Mouse (Mus musculus) mature B cell (primary cell): ENCODE measurements around the gene Prkcz.

ENCODE experiments used
- in situ Hi-C: fragments of 300-500 bp; cut with MboI; formaldehyde crosslinking; loops from 2 replicates; pipeline ENCODE4 v1.14.3; 2019

Prkcz gene

GRCm38 (mm10) chr4:155308679-155309078 is 52.5 kb downstream of the Prkcz start:
- in situ Hi-C loops: no loop called here

DNA sequence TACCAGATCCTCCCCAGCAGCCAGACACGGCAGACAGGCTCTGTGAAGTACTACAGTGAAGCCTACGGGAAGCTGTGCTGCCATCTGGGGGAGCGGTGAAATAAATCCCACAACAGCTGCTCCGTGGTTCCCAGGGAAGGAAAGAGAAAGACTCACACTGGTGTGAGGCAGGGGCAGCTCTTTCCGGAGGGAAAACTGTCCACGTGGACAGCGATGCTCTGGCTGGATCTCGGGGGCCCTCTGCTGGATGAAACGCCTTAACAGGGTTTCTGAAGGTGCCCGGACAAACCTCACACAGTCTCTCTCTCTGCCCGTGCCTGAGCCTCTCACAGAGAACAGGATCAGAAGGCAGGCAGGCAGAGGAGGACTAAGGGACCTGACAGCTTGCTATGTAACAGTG is 53.1 kb downstream of the Prkcz start:
- in situ Hi-C loops: no loop called here

- in situ Hi-C loops: no loop called here
Measured at GRCm38 (mm10) chr4:155307591-155307990, 53.6 kb downstream of the Prkcz start.

DNA sequence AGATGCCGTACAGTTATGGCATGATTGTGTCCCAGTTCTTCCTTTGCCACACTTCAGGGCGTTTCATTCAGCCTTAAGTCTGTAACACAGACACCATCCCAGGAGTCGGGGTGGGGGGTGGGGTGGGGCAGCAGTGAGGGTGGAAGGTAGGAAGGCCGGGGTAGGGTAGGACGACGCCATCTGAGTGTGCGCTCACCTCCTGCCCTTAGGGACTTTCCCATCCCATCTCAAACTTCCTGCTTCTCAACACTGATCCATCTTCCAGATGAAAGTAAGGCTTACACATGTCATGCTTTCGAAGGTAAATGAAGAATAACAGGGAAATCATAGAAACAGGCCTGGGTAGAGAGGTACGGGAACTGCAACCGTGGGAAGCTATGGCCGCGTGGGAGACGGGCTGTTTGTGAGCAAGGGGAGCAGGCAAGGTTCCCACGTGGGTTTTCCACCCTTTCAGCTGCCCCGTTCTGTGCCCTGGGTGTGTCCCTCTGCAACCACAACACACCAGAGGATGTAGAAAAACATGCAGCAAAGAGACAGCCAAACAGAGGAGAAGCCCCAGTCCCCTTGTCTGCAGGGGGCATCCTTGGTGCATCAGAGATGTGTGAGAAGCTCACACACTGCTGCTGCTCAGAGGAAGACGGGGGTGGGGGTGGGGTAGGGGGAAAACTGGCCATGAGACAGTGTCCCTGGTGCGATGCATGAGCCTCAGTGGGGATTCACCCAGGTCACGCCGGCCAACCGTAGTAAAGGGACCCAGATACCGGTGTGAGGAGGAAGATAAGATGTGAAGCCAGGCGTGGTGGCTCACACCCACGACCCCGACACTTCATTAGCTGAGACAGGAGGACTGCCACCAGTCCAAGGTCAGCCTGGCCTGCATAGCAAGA is 54.6 kb downstream of the Prkcz start:
- in situ Hi-C loops: no loop called here

- in situ Hi-C loops: no loop called here
Measured at GRCm38 (mm10) chr4:155305531-155306031, 55.6 kb downstream of the Prkcz start.

GRCm38 (mm10) chr4:155304508-155305096 is 56.6 kb downstream of the Prkcz start:
- in situ Hi-C loops: no loop called here

DNA sequence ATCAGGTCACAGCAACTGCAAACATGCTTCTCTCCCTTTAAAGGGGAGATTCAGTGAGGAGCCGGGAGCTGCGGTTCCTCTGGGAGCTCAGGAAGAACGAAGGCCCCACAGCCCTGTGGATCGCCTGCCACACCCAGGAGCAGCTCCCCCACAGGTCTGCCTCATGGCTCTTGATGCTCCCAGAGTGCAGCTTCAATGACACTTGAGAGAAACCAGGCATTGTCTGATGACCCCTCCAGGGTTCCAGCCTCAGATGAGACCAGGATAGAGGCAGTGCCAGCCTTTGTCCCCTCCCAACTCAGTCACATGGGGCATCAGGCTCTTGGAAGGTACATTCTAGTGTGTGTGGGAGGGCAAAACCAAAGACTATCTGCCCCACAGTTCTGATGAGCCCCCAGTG is 59.2 kb downstream of the Prkcz start:
- in situ Hi-C loops: no loop called here

GRCm38 (mm10) chr4:155301098-155301447 is 60.1 kb downstream of the Prkcz start:
- in situ Hi-C loops: no loop called here

- in situ Hi-C loops: no loop called here
Measured at GRCm38 (mm10) chr4:155300421-155301097, 60.6 kb downstream of the Prkcz start.

DNA sequence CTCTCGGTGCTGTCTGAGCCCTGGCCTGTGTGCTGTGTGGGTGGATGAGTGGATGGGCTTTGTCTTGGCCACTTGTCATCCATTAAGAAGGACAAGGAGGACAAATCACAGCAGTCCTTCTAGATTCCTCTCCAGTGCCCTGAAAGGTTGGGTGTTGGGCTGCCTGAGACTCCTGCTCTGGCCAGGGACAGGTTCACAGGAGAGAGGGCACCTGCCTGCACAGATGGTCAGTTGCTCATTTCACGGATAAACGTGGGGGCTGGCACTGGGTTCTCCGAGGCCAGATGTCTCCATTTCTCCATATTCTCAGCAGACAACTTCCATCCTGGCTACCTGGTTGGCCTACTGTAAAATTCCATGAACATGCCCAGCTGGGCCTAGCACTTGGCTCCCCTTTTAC is 62.3 kb downstream of the Prkcz start:
- in situ Hi-C loops: no loop called here

DNA sequence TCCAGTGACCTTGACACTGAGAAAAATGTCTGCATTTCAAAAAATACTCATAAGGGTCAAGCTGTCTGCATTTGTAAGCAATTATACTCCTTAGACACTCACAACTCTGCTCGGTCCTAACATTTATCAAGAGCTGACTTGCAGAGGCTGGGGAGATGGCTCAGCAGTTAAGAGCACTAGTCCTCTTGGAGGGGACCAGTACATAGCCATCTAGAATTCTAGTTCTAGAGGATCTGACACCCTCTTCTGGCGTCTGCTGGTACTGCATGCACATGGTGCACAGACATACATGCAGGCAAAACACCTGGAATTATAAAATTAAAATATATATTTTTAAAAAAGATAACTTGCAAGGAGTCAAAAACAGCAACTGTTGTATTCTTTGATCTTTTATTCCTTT is 64.1 kb downstream of the Prkcz start:
- in situ Hi-C loops: no loop called here

GRCm38 (mm10) chr4:155295996-155296395 is 65.2 kb downstream of the Prkcz start:
- in situ Hi-C loops: no loop called here

- in situ Hi-C loops: no loop called here
Measured at GRCm38 (mm10) chr4:155295026-155295590, 66.1 kb downstream of the Prkcz start.

DNA sequence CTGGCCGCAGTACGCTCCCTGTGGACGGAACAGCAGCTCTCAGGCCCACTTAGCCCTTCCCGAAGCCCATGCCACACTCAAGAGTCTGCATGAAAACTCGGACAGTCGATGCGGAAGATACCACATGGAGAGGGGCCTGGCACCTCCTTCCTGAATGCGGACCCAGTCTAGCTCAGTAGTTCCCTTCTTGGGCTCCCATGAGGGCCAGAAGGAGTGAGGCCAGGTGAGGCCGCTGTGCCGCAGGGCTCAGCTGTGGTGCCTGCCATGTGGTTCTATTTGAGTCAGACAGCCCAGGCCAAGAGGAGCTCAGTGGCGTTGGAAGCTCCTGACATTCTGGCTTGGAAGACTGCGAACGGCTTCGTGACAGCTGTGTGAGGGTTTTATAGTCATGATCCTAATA is 66.8 kb downstream of the Prkcz start:
- in situ Hi-C loops: no loop called here

GRCm38 (mm10) chr4:155292863-155293262 is 68.3 kb downstream of the Prkcz start:
- in situ Hi-C loops: no loop called here

- in situ Hi-C loops: no loop called here
Measured at GRCm38 (mm10) chr4:155290045-155290444, 71.1 kb downstream of the Prkcz start.

DNA sequence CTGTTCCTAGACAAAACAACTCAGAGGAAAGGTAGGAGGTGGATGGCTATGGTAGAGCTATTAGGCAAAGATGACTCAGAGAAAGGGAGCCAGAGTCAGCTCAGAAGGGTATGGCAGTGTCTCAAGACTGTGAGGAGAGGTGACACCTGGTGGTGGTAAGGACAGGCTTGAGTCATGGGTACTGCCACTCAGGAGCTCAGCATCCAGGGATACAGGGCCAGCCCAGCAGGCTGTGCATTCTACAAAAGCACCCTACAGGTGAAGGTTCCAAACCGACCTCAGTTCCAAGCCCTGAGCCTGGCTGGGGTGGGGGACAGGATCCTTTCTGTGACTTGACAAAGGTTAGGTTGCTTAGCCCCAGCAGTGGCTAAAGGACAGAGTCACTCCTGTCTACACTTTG is 72.6 kb downstream of the Prkcz start:
- in situ Hi-C loops: no loop called here

DNA sequence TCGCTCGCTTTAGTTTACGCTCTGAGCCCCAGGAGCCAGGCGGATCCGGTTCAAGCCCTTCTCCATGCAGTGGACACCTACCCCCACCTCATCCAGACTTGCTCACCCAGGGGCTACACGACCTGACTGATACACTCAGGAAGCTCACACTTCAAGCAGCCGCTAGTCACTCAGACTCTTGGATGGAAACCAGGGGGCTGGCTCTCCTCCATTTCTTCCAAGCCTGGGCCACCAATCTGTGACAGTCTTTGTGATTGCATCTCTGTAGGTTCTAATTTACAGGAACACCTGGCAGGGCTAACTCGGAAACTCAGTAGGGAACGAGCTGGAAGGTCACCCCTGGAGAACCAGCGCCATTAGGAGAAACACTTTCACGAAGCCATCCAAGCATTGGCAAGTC is 73.4 kb downstream of the Prkcz start:
- in situ Hi-C loops: no loop called here

- in situ Hi-C loops: no loop called here
Measured at GRCm38 (mm10) chr4:155286090-155286489, 75.1 kb downstream of the Prkcz start.

DNA sequence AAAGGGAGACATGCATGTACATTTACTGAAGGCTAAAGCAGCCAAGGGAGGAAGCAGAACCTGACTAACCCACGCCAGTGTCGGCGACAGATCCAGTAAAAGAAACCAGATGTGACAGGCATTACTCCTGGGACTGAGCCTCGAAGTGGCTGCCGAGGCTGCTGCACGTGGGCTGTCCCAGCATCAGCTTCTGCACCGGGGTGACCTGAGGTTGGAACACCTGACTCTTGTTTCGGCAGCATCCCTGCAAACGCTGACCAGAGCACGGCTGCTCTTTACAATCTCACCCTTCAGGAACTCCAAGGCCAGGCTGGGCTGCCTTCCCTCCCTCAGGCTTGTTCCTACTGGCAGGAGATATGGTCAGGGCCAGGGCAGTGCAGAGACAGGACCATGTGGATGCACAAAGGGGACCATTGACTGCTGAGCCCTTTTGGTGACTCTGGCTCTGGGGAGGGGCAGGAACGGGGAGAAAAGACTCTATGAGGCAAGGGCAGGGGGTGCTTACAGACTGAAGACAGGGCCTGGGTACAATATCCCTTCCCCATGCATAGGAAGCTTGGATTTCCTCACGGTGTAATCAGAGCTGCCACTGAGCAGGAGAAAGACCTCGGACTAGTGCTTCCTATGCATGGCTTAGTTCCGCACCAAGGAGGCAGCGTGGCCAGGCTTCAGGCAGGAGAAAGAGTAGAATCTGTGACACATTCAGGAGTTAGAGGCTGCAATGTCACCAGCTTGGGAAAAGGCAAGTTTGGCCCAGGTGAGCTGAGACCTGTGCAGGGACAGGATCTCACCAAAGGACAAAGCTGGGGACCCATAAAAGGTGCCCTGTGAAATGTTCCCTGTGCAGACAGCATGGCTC is 76.4 kb downstream of the Prkcz start:
- in situ Hi-C loops: no loop called here

DNA sequence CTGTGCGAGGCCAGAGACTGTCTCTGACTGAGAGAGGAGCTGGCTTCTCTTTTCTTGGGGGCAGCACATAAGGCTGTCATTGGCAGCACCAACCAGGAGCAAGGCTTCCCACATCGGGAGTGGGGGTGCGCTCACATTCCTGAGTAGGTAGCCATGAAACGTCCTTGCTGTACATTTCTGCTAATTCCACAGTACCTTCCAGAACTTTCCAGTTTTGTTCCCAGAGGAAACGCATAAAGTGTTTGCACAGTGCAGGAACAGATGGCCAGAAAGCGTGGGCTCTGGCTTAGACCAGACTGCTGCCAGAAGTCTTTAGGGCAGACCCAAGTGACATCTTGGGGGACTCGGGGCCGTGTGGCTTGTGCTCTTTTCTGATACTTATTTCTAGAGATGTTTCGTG is 77.6 kb downstream of the Prkcz start:
- in situ Hi-C loops: no loop called here
